Mouse (Mus musculus) heart, adult 8-10 months (tissue): ENCODE data around the gene Slc26a8. TPM values are rescaled to one million over a fixed set of nuclear protein-coding genes. Genes with fewer than 3 reads are reported as not detected.
"Not testable (repeated sequence)": the region's sequence is repeated elsewhere in the genome, so short reads cannot be mapped to it uniquely, and the experiment has no call there.

Source experiments
- DNase-seq: peaks from one replicate; pipeline ENCODE4 v3.0.0; 2022; ENCODE audit warnings: low spot score
- total RNA-seq, 4 experiments: library from RNA; stranded (reverse); gene quantifications; 2 replicates each; pipeline ENCODE4 v1.2.4; 2022

The Slc26a8 gene
- total RNA-seq: under 1 TPM in 2 of 4 experiments, not detected in 2; 0.37 to 0.65 TPM

- DNase-seq: no peak
Observed at GRCm38 (mm10) chr17:28689586-28690283, at the start of gene Slc26a8. Gene Slc26a8 (minus strand): TSS chr17:28690233.

GRCm38 (mm10) chr17:28739244-28739643, 49.2 kb upstream of the Slc26a8 start:
- no peak for DNase-seq

DNA sequence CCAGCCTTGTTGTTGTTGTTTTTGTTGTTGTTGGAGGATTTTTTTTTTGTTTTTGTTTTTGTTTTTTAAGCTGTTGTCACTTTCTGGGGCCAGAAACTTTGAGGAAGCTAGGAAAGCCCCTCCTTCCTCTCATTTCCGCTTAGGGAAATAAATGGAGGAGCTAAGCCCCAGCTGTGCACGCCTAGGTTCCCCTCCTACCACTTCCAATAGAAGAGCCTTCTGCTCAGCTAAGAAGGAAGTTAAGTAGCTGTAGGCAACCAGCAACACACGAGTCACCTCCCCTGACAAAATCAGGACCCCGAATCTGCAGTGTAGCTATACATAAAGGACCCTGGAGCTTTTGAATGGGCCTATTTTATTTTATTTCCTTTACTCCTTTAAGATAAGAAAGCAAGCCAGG, 47.9 kb upstream of the Slc26a8 start:
- DNase-seq: no peak

GRCm38 (mm10) chr17:28736486-28736885, 46.5 kb upstream of the Slc26a8 start:
- no peak for DNase-seq

DNA sequence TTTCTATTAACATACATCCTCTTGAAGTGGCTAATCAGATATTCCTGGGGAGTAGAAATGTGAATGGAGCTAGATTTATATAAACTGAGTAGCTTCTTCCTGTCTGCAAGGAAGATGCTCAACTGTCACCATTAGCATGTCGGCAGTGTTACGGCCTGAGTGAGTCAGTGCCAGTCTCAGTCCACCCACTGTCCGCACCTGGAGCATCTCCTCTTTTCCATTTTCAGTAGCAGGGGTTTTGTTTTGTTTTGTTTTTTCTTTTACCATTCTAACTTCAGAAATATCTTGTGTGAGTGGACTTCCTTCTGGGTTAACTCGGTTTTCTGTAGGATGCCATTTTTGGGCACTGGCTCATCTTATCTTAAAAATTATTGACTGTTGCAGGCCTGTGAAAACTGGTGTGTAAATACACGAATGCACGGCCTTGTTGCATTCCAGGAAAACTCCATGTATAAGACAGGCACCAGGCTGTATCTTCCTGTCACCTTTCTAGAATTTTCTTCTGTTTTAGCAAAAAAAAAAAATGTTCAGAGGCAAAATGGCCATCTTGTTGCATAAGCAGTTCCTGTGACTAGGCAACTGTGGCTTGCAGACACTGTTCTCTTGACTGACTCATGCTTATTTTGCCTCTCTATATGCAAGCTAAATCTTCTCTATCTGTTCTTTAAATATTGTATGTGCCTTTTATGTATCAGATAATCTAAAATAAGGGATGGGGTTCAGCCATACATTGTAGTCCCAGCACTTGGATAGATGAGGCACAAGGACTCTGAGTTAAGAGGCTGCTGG, 45.5 kb upstream of the Slc26a8 start:
- no peak for DNase-seq

DNA sequence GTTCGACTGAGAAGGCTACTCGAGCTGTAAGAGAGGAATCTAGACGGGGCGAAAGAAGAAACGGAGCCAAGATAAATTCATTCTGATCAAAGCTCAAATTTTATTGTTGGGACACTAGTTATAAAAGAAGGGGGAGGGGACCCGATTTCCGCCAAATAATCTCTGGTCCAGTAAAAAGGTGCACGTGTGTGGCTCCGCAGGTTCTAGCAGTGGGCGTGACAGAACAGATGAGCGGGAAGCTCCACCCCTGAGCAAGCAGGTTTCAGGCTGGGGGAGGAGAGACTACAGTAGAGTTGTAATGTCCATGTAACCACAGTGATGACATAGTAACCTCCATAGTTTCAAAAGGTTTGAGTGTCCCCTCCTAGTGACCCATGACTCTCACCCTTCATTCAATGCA, 37.5 kb upstream of the Slc26a8 start:
- not testable (repeated sequence) for DNase-seq

DNA sequence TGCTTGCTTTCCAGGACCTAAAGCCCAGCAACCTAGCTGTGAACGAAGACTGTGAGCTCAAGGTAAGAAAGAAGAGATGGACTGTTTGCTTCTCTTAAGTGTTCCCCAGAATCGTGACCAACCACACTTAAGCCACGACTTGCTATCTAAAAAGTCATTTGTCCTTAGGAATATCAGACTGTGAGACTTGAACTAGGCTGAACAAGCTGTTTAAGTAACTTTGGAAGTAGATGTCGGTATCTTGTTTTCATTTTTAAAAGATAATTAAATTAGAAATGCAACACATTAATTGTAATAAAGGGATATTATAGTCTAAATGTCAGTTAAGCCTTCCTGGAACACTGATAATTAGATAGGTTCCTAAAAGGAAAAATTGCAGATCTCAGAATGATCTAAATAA, 35.8 kb upstream of the Slc26a8 start, which contains the start of gene AC170998.1:
Gene AC170998.1, plus strand, starts transcription at position 301 of the 400 bp plus-strand sequence.
- DNase-seq: no peak

DNA sequence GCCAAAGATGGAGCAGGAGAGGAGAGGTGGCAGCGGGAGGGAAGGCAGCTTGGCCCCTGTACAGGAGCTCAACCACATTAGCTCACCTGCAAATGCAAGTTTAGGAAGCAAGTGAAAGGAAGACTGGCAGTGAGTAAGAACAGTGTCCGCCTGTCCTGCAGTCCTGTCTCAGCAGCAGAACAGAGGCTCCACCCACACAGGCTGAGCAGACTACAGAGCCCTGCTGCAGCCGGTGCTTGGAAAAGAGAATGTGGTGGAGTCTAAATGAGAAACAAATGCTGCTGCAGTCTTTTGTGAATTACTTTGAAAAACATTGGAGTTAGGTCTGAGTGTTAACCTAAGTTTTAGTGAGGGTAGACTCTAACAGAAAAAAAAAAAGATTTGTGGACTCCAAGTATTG, 27.5 kb upstream of the Slc26a8 start:
- DNase-seq: no peak

DNA sequence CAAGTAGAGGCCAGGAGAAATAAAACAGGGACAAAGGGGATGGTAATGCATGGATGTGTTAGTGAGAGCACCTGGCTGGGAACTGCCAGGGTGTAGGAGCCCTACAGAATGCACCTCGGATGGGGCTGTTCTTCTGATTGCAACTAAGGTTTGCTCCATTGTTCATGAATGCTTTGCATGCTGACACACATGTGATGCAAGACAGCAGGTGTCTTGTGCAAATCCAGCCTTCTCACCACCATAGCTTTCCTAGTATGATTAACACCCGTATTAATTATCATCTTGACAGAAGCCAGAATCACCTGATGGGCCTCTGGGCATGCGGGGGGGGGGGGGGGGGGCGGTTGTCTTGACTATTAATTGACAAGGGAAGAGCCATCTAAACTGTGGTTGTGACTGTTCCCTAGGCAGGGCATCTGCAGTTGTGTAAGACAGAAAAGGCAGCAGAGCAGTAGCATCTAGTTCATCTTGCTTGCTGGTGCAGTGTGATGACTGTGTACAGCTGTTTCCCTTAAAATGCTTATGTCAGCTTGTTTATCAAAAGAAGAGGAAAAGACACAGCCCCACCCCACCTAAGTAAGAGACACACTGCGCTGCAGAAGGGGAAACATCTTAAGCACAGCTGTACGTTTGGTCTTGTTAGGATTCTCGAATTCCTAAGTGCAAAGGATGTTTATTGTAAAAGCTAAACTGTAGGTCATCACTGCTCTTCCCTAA, 26.0 kb upstream of the Slc26a8 start:
- DNase-seq: no peak

DNA sequence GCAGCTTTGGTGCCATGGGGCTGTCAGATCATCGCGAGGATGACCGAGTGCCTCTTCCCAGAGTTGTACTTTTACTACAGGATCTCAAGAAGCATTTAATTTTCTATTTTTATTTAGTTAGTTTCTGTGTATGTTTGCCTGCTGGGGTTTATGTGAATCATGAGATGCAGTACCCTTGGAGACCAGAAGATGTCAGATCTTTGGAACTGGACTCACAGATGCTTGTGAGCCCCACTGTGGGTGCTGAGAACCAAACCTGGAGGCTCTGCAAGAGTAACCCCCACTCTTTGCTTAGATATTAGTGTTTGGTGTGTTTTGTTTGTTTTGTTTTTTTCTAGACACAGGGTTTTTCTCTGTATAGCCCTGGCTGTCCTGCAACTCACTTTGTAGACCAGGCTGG, 24.0 kb upstream of the Slc26a8 start:
- no peak for DNase-seq

- no peak for DNase-seq
Observed at GRCm38 (mm10) chr17:28712305-28712704, 22.3 kb upstream of the Slc26a8 start.

GRCm38 (mm10) chr17:28711237-28711636, 21.2 kb upstream of the Slc26a8 start:
- no peak for DNase-seq

GRCm38 (mm10) chr17:28710291-28710688, 20.3 kb upstream of the Slc26a8 start:
- DNase-seq: no peak

GRCm38 (mm10) chr17:28709552-28710290, 19.7 kb upstream of the Slc26a8 start:
- no peak for DNase-seq

- DNase-seq: no peak
Observed at GRCm38 (mm10) chr17:28708989-28709388, 19.0 kb upstream of the Slc26a8 start.

DNA sequence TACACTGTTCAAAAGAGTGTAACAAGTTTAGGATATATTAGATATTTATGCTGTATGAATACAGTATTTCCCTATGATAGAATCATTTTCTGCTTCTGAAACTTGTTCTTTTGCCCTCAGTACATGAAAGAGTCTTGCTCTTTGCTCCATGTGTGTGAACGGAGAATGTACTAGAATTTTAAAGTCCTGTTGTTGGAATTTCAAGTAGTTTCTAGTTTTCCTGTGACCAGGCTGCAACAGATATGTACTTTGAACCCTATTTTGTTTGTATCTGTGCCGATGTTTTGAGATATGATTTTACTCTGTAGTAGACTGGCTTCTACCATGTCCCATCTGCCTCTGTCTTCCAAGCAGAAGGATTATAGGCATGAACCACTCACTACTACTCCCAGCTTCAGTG, 17.8 kb upstream of the Slc26a8 start:
- no peak for DNase-seq

- no peak for DNase-seq
Observed at GRCm38 (mm10) chr17:28707136-28707627, 17.1 kb upstream of the Slc26a8 start.

- DNase-seq: no peak
Observed at GRCm38 (mm10) chr17:28706697-28707096, 16.7 kb upstream of the Slc26a8 start.

GRCm38 (mm10) chr17:28702646-28703045, 12.6 kb upstream of the Slc26a8 start:
- no peak for DNase-seq

GRCm38 (mm10) chr17:28701737-28702136, 11.7 kb upstream of the Slc26a8 start:
- no peak for DNase-seq

GRCm38 (mm10) chr17:28701171-28701570, 11.1 kb upstream of the Slc26a8 start:
- DNase-seq: no peak
